Mouse (Mus musculus) left cerebral cortex, postnatal 36 days (tissue): ENCODE measurements around the gene Klf6. TPM values are rescaled to one million over a fixed set of nuclear protein-coding genes. Genes with fewer than 3 reads are reported as not detected.

Experiments used
- DNase-seq, 2 experiments: peaks; one replicate each; pipeline ENCODE4 v3.0.0; 2021 to 2022; ENCODE audit warnings: low spot score in 2 of 2, mixed read lengths in 1 of 2
- intact Hi-C: fragments of 180-260 bp; cut with DNase I; formaldehyde crosslinking; loops from one replicate; pipeline ENCODE4 v1.15.1; 2025
- total RNA-seq, 2 experiments: library from RNA; stranded (reverse); gene quantifications; 2 replicates each; pipeline ENCODE4 v1.2.3; 2021

Klf6 gene
- 10 to 100 TPM; 60.3 to 62.3 TPM for total RNA-seq

DNA sequence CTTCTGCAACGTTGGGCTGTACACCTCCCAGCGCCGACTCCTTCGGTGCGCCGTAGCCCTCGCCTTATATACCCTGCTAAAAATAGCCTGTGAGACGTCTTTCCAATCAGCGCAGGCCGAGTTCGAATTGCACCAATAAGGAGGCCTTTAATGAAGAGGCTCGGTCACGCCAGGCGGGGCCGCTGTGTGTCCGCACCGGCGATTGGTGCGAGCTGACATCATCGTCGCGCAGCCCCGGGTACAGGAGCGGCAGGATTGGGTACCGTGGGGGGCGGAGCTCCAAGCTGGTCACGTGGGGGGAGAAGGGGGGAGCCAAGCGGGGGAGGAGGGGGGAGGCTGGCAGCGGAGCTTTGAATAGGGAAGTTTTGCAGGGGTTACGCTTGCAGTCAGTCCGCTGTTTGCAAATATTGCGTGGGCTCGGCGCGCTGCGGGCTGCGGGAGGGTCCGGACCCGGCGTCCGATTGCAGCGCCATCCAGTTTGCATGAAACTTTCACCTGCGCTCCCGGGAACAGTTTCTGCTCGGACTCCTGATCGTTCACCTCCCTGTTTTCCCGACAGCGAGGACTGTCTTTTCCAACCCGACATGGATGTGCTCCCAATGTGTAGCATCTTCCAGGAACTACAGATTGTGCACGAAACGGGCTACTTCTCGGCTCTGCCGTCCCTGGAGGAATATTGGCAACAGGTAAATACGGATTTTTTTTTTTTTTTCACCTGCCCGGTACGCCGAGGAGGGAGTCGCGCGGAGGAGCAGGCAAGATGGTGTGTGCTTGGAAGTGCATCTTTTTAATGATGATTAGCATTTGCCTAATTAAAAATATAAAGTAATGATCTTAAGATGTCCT lies at the start of gene Klf6:
Gene Klf6 (plus strand): TSS at position 326 of the 846 bp plus-strand sequence.
- peak; percentile 100 for DNase-seq
- intact Hi-C loops: loop anchor here (2.0 to 10.0 kb wide), 5 partner anchors 149 to 1194 kb away; no protein-coding TSS in a partner anchor

DNA sequence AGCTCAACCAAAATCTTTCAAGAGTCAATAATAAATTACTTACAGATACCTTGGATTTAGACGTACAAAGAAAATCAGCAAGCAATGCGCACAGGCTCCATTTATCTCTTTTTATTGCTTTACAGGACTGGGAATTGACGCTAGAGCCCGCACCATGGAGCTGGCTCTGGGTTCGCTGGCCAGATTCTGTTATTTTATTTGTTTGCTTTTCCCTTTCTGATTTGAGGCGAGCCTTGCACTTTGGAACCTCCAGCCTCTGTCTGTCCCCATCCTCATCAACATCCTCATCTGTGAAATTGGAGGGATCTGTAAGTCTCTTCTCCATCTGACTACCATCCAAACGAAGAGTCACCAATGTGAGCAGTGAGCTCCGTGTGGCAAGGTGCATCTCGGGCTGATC lies 47.8 kb upstream of the Klf6 start:
- no peak for DNase-seq
- intact Hi-C loops: no loop called here

DNA sequence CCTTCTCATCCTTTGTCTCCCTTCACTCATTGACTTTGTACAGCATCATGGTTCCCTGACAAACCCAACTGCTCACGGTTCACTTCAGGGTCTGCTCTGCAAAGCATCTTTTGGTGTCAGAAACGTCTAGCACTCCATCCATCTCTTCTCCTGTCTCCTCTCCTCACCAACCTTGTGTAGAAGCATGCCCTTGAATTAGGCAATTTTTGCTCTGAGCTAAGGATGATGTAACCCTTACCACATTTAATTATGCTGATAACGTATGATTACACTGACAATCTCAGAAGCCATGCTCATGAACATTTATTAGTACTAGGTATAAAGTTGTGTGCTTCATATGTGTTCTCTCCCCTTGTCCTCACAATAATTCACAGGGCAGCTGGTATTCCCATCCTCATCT lies 44.0 kb upstream of the Klf6 start:
- intact Hi-C loops: no loop called here
- DNase-seq: no peak

DNA sequence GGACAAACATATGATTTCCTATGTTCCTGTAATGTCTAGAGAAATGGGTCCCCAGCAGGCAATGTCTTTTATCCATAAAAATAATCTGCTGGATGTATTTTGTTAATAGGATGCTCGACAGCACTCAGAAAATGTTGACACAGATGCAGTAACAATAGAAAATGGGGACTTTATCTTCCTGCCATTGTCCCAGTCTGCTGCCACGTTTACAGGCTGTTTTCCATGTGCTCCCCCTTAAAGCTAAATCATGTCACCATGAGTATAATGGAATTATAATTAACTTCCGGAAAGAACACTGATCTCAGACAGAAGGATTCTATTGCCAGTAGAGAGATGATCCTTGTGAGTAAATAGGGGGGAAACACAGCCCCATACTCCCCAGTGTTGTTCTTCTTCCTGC lies 42.1 kb upstream of the Klf6 start:
- no peak for DNase-seq
- intact Hi-C loops: no loop called here

DNA sequence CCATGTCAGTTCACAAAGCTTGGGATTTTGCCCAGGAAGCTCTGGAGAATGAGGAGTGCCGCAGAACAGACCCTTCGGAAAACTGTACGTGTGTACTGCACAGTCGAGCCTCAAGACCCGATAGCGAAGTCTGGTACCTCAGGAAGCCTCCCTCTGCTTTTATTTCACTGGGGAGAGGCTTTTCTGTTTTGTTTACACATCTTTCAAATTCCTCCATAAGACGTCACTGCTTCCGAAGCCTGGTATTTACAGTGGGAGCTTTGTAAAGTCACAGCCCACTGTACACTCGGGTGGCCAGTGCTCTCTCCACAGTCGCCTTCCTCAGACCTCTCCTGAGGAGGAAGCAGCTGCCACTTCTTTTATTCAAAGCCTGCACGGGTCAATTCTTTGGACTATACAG lies 38.7 kb upstream of the Klf6 start:
- DNase-seq: no peak
- intact Hi-C loops: no loop called here

DNA sequence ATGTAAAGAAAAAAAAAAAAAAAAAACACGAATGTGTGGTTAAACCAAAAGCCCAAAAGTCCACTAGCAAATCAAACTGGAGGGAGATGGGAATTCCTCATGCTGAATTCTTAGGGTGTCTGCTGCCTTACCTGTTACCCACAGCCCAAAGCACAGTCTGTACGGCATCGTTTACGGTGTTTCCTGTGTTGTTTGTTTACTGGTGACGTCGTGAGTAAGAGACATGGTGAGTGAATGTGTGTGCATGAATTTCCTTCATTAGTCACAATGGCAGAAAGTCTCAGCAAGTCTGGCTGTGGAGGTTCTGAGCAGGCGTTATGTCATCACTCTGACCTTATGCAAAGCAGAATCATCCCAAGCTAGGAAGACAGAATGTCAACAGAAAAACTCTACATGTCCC lies 38.1 kb upstream of the Klf6 start:
- intact Hi-C loops: no loop called here
- no peak for DNase-seq

DNA sequence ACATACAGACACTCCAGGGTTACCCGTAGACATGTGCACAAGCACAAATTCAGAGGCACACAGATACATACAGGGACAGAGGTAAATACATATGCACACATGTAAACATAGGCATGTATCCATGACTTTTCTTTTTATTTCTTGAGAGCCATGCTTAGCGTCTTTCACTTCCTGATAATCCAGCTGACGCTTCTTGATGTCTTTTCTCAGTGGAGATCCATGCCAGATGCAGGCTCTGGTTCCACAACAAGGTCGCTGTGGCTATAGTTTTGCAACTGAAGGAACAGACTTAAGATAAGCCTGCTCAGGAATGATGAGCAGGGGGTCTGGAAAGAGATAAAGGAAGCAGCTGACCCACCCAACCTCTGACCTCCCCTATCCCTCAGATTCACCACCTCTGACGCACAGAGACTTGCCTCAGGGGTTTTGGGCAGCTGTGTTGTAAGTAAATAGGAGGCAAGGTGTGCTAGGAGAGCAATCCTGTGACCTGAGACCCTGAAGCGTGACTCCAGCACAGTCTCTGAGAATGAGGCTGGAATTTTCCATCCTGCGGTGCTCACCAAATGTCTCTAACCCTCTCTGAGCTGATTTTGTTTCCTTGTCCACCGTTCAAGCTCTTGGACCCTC lies 37.0 kb upstream of the Klf6 start:
- intact Hi-C loops: no loop called here
- DNase-seq: no peak

DNA sequence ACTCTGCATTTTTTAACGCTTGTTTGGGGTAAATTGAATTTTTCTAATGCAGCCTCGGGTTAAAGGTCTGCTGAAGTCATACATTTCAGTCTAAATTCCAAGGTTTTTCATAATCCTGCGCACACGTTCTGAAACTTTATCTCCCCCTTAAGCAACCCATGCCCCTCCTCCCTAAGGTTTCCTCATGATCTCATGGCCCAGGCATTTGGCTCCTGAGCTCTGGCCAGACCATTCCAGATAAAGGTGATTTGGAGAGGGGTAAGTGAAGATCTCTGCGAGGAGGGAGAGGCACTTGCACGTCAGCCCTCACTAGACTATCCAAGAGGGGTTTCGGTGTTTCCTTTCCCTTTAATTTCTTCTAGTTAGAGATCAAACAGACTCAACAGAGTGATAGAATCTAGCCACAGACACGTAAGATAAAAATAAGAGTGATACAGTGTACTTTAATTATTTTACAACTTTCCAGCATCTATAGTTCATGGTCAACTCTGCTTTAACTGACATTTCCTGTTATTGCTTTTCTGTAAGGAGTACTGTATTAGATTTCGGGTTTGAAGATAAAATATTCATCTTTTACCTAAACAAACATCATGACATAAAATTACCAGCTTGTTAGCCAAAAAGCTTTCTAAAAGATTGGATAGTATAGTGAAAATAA lies 35.0 kb upstream of the Klf6 start:
- intact Hi-C loops: no loop called here
- DNase-seq: no peak

DNA sequence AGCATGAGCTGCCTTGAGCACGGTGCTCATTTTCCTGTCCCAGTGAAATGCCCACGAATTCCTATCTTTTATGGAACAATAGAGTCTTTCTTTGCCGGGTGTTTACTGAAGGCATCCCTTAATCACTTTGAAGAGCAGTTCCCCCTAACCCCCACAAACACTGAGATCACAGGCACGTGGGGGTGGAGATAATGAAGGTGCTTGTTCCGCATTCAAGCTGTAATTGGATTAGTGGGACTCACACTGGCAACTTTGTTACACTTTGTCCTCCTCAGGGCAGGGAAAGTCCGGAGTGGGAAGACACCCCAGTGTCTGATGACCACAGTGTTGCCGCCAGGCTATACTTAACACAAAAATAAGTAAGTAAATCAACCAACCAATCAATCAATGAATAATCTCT lies 29.3 kb upstream of the Klf6 start:
- DNase-seq: no peak
- intact Hi-C loops: no loop called here

DNA sequence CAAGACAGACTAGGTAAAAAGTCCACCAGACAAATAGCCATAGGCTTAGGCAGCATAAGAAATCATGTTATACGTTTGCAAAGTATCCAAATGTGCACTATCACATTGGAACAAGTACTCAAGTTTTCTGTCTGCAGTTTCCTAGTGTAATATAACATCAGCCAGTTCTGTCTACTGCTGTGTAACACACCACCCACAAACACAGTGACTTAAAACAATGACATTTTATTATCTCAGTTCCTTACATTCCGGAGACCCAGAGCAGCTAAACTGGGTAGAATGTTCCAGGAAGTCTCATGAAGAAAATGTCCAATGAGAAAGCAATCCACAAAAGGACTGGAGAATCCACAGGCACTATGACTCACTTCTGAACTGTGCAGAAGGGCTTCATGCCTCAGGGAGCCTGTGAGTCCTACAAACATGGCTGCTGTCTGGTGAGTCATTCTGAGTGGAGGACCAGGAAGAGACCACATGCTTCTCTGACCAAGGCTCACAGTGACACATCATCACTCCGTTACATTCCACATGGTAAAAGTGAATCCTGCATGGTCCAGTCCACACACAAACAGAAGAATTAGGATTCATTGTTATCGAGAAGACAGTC lies 24.0 kb upstream of the Klf6 start:
- intact Hi-C loops: no loop called here
- no peak for DNase-seq

DNA sequence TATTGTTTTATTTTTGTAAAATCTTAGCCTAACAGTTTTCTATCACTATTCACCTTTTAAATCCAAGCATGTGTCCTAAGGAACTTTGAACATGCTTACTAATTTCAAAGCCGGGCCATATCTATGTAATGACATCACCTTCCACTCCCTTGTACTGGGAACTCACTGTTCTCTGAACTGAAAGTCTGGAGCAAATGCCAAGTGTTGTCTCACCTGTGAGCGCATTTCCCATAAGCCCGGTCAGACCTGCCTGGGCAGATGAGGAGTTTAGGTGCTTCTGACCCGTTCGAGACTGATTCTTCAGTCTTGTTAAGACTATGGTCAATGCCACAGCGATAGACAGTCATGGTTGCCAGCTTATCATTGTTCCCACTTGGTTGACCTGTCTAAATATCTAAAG lies 19.9 kb upstream of the Klf6 start:
- intact Hi-C loops: no loop called here
- DNase-seq: no peak

DNA sequence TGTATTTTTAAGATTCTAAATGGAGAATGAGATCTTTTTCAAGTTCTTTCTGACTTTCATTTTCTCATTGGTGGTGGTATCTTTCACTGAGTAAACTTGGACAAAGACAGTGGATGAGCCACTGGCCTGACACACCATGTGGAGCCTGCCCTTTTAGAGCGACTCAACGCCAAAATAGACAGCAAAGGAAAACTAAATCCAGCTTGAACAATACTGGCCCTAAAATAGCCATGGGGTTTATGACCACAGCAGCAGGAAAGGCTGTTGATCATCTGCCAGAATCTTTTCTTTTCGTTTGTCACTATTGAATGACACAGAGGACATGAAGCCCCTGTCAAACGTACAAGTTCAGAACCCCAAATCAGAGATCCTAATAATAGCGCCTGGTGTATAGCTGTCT lies 18.4 kb upstream of the Klf6 start:
- intact Hi-C loops: no loop called here
- no peak for DNase-seq

DNA sequence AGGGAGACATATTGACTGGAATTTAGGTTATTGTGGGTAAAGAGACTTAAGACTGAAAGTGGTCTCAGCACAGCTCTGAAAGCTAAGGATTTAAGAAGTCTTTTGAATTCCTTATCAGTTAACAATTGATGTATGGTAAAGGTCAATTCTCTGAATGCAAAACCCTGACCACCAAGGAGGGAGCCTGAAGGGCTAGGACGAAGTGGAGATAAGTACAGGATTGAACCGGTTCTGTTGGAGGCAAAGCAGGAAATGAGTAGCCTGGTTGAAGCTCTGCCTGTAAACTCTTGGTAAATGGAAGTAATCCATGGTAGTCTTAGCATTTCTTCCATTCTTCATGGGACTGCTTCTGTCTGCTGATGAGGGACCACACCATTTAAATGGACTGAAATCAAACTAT lies 17.5 kb upstream of the Klf6 start:
- intact Hi-C loops: no loop called here
- no peak for DNase-seq

DNA sequence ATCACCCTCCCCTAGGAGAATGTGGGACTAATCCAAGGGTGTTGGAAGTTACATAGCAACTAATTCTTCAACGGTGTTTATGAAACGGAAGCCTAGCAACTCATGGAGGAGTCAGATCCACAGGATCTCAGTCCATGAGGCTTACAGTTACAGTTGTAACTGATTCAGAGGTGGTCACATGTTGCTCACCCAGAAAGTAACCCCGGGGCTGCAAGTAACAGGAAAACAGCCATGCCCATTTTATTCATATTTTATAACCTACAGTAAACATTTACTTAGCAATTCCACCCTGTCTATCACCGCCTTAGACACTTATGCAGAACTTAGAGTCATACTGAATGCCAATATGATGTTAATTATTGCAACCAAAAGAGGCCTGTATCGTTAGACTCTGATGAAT lies 16.9 kb upstream of the Klf6 start:
- DNase-seq: no peak
- intact Hi-C loops: no loop called here

DNA sequence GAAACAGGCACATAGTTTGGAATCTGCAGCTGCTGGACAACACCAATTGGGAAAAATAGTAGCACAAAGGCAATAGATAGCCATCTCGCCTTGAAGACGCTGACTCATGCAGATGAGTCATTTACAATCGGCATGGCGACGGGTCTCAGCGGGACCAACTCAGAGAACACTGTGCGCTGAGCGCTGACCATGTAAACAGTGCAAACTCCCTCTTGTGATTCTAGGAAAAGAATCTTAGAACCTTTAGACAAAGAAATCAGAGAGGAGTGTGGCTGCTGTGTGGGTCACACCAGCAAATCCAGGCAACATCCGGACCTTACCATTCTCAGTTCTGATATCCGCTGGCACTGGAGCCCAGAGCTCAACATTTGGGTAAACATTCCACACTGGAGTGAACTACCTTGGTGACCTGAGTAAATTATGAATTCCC lies 16.1 kb upstream of the Klf6 start:
- intact Hi-C loops: no loop called here
- no peak for DNase-seq

DNA sequence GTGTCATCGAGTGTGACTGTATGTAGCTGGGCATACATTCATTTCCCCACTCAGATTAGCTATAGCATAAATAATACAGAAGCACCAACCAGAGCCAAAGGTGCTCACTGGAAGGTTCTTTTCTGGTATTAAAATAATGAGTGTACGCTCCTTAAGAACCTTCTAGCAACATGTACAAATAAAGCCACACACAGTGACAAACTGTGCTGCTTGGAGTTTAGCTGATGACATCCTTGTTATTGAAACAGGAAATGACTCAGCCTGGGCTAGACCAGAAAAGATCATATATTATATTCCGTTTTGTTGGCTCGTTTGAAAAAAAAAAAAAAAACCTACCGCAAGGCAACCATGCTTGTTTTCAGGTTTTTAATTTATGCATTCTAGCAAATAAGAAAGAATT lies 15.7 kb upstream of the Klf6 start:
- no peak for DNase-seq
- intact Hi-C loops: no loop called here

DNA sequence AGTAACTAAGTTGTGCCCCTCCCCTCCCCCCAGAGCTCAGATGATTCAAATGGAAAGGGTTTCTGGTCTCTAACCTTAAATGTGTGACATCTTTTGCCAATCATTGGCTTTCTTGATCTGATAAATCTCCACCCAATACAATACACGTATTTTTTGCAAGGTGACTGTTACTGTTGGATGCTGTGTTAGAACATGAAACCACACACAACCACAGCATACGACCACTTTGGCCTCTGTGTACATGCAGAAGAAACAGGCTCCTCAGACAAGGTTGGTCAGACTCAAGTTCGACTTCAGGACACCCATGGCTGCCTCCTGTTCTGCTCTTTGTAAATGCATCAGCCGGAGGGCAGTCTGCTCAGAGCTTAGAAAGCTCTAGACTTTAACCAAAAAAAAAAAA lies 14.4 kb upstream of the Klf6 start:
- no peak for DNase-seq
- intact Hi-C loops: no loop called here

DNA sequence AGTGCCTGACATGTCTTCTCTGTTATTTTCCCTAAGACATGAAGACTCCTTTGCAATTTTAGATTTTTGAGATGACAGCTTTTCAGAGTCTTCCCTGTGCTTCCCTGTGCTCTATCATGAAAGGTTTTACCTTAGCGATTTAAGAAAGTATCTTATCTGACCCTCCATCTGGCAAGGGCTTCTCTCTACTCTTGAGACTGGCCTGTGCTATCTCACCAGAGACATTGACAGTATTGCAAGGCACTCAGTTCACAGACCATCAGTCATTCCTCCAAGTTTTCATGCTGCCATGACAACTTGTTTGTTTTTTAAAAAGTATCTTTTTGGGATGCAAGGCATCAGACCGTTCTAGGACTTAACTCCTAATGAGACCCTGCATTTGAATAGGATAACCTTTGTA lies 13.5 kb upstream of the Klf6 start:
- DNase-seq: no peak

DNA sequence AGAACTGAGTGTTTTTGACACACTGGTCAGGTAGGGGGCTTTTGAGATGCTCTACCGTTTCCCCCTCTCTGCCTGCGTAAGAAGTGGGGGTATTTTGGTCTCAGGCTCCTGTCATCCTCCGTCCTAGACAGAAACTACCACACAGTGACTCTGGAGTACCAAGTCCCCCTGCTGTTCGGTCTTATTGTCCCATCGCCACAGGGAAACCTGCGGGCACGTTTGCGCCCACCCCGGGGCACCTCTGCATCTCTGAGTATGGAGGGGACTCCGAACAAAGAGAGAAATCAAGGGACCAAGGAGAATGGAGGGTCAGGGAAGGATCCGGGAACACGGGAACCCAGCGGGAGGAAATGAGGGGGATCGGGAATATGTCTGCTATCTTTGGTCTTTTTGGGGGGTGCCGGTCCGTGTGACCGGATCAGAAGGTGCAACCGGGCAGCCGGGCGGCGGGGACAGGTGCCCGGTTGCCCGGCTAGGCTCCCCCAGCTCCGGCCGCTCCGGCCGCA lies 578 bp upstream of the Klf6 start:
- DNase-seq: no peak
- intact Hi-C loops: loop anchor here (5.0 to 10.0 kb wide), 4 partner anchors 148 to 1193 kb away; no protein-coding TSS in a partner anchor

More for the DNA sequence above, 13.5 kb upstream of the Klf6 start:
- intact Hi-C loops: no loop called here

DNA sequence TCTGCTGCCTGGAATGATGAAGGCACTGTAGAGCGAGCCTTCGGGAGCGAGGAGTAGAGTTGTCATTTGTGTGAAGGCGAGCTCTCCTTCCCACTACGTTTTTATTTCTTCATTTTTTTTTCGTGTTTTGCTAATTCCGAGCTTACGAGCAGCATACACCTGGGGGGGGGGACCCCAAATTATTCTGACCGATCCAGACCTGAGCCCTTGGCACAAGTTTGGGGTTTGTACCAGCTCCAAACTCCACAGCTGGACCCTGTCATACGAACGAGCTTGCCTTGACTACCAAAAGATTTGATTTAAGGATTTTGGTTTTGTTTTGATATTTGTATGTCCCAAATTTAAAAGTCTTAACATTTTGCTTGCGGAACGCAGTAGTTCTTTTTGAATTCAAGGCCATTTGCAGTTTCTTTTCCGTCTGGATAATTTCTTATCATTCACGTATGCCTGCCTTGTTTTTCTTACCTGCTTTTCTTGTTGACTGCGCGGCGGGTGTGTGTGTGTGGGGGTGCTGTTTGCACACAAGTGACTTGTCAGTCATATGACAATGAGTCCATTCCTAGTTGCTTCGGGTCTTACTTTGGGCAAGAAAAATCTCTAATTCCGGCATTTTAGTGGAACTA lies 832 bp downstream of the Klf6 start:
- intact Hi-C loops: loop anchor here (2.0 to 10.0 kb wide), 5 partner anchors 150 to 1195 kb away; no protein-coding TSS in a partner anchor

More for the DNA sequence above, 832 bp downstream of the Klf6 start:
- DNase-seq: peak; percentile 30 to 43
